Mouse (Mus musculus): ENCODE results near the gene Rbmy. TPM values are rescaled to one million over a fixed set of nuclear protein-coding genes. Genes with fewer than 3 reads are reported as not detected.
"Not testable (repeated sequence)": the region's sequence is repeated elsewhere in the genome, so short reads cannot be mapped to it uniquely, and the experiment has no call there.

Rbmy gene
- not detected for total RNA-seq (2021)

DNA sequence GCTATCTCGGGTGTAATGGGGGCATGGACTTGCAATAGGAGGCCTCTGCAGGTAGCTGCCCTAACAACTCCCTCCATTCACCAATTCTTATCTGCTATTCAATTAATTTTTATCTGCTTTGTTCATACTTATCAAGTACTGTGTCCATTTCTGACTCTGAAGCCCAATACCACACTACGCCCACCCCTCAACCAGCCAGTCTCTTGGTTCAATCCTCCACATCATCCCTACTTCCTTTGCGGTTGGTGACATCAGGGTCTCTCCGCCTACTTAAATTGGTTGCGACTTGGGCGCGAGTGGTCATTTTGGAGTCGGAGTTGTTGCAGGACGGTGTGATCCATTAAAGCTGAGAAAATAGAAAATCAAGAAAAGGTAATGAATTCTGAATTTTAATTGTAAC is at the start of gene Rbmy, which contains the start of gene Gm10256:
Rbmy (plus strand) TSS at position 301 of the 400 bp plus-strand sequence.
Gm10256 (plus strand) TSS at position 320 of the 400 bp plus-strand sequence.
- DNase-seq; intact Hi-C loops (cut with DNase I): not testable (repeated sequence)

- intact Hi-C loops (cut with DNase I); DNase-seq: not testable (repeated sequence)
These were observed 34.4 kb upstream of the Rbmy start, which contains the start of gene Gm4064 for GRCm38 (mm10) chrY:2796105-2796504. Gene Gm4064, minus strand, starts transcription at chrY:2796205.

Other genes with a start within 250 kb of the Rbmy start
- gene H2al2c, start 231.6 kb upstream of the Rbmy start, total RNA-seq (2021): not detected
- not detected for gene Sry, start 167.0 kb upstream of the Rbmy start, total RNA-seq (2021)
- gene H2al2b, start 110.0 kb upstream of the Rbmy start, total RNA-seq (2021): not detected
- not detected for gene Gm4064, start 34.5 kb upstream of the Rbmy start, total RNA-seq (2021)
- not detected for gene Gm10256, start within 50 bp of the Rbmy start, total RNA-seq (2021)
- not detected for gene Gm10352, start 70.3 kb downstream of the Rbmy start, total RNA-seq (2021)
- gene Gm29289, start 101.9 kb downstream of the Rbmy start, total RNA-seq (2021): not detected

Data from heart, postnatal 10 days (tissue).